Mouse (Mus musculus): Measurements from ENCODE around the gene Psmc1. TPM values are rescaled to one million over a fixed set of nuclear protein-coding genes. Genes with fewer than 3 reads are reported as not detected.

The Psmc1 gene
- polyA plus RNA-seq (2015; fragmentation: Nextera tagmentation; extraction: Ambion mirVana): 240 and 248 TPM in 2 replicates

DNA sequence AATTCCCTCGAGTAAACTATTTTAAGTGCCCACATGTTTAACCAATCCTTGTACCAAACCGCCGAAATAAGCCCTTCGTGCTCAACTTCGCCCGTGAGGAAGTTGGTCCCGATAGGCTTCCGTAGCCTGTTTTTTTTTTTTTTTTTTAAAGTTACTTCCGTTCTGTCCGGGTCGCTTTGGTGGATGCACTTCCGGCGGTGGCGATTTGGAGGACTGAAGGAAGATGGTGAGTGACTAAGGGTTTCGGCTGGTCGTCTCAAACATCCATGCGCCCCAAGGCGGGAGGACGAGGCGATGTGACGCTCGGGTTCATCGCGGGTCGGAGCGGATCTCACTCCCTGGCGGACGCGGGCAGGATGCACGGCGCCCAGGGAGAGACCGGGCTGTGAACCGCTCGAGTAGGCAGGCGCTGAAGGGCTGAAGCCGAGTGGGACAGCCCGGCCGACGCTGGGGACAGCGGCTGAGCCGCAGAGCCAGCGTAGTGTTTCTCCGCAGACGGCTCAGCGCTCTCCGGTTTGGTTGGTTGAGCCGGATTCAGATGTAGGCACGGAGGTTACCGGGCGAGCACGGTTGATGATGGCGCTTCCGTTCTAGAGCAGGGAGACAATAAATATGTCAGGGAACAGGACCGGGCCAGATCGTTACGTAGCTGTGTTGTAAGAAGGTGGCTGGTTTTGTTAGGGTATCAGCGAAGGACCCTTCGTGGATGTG, at the start of gene Psmc1:
TSS of gene Psmc1 (plus strand) at position 169 of the 711 bp plus-strand sequence.
- WGBS: 1% methylated on average over 58 of the region's 58 CpGs
- H3K27me3 ChIP-seq: no peaks in the 10 kb centered on the region

DNA sequence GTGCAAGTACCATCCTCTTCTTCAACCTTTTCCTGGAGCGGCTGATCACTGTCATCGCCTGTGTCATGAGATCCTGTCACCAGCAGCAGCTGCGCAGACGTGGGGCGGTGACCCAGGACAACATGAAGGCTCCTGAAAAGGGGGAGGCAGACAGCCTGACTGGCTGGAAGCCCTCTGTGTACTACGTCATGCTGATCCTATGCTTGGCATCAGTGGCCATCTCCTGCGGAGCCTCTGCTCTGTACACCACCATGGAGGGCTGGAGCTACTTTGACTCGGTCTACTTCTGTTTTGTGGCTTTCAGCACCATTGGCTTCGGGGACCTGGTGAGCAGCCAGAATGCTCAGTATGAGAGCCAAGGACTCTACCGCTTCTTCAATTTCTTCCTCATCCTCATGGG, 48.9 kb upstream of the Psmc1 start:
- Histone ChIP-seq H3K4me2 (replicated peaks) (no peak overlapping the region), H3K4me1 (no peaks in the 10 kb centered on the region), H3K9ac (no peak overlapping the region), H3K27me3 (no peaks in the 10 kb centered on the region), H3K9me3 (replicated peaks) (no peaks in the 10 kb centered on the region), H3K36me3 (no peaks in the 10 kb centered on the region), H3K27ac (replicated peaks) (no peak overlapping the region), H3K4me3 (replicated peaks) (no peak overlapping the region)
- WGBS: 89% methylated on average over 10 of the region's 10 CpGs
- no peak for ATAC-seq (ENCODE audit: insufficient number of reproducible peaks, low FRiP score, low TSS enrichment, low read depth)

More for the DNA sequence above, at the start of gene Psmc1:
- Histone ChIP-seq H3K36me3 (peaks cover 26% of the 10 kb centered on the region), H3K27ac (replicated peaks) (peak within 1 kb of the TSS; percentile 83), H3K4me1 (peaks cover 22% of the 10 kb centered on the region), H3K9me3 (replicated peaks) (no peaks in the 10 kb centered on the region), H3K9ac (peak within 1 kb of the TSS; percentile 97), H3K4me3 (replicated peaks) (peak within 1 kb of the TSS; percentile 97), H3K4me2 (replicated peaks) (peak within 1 kb of the TSS; percentile 77)
- ATAC-seq (ENCODE audit: insufficient number of reproducible peaks, low FRiP score, low TSS enrichment, low read depth): peak; percentile 77

DNA sequence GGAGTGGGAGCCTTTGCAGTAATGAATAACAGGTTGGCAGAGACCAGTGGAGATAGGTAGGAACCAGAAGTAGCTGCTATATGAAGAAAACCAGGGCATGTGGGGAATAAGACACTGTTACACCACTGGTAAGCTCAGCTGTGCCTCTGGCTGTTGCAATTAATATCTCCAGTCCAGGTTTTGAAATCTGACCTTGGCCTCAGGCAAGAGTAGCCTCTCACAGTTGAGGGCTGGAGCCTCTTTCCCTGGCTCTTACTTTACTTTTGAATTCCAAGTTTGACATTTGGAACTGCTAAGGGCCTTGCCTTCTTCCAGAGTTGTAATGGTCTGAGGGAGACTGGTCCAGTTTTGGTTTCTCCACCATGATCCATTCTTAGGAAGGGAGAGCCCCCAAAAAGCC, 48.1 kb upstream of the Psmc1 start:
- H3K4me2 ChIP-seq (replicated peaks): no peak overlapping the region
- no peak overlapping the region for H3K4me3 ChIP-seq (replicated peaks)
- H3K27me3 ChIP-seq: no peaks in the 10 kb centered on the region
- H3K27ac ChIP-seq (replicated peaks): no peak overlapping the region
- no peaks in the 10 kb centered on the region for H3K4me1 ChIP-seq
- no peaks in the 10 kb centered on the region for H3K9me3 ChIP-seq (replicated peaks)
- H3K9ac ChIP-seq: no peak overlapping the region
- ATAC-seq (ENCODE audit: insufficient number of reproducible peaks, low FRiP score, low TSS enrichment, low read depth): no peak
- H3K36me3 ChIP-seq: no peaks in the 10 kb centered on the region

DNA sequence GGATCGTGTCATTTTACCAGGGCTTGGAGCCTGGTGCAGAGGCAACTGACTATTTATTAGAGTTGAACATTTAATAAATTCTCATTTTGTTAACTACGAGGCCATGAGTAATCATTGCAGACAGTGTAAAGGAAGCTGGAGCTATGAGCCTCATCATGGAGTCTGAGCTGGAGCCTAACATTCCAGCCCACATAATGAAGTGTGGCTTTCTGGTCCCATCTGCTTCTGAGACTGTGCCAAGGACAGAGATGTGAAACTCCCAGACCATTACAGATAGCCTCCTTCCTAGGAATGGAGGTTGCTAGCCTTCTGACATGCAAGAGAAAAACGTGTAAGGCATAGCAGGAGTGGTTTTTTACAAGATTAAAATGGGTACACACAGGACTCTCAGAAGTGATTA, 47.4 kb upstream of the Psmc1 start:
- ATAC-seq (ENCODE audit: insufficient number of reproducible peaks, low FRiP score, low TSS enrichment, low read depth): no peak
- no peak overlapping the region for H3K27ac ChIP-seq (replicated peaks)
- H3K9me3 ChIP-seq (replicated peaks): no peaks in the 10 kb centered on the region
- no peak overlapping the region for H3K9ac ChIP-seq
- no peaks in the 10 kb centered on the region for H3K4me1 ChIP-seq
- WGBS: 67% methylated on average over 3 of the region's 3 CpGs
- H3K27me3 ChIP-seq: no peaks in the 10 kb centered on the region
- no peak overlapping the region for H3K4me2 ChIP-seq (replicated peaks)
- H3K36me3 ChIP-seq: no peaks in the 10 kb centered on the region
- H3K4me3 ChIP-seq (replicated peaks): no peak overlapping the region

DNA sequence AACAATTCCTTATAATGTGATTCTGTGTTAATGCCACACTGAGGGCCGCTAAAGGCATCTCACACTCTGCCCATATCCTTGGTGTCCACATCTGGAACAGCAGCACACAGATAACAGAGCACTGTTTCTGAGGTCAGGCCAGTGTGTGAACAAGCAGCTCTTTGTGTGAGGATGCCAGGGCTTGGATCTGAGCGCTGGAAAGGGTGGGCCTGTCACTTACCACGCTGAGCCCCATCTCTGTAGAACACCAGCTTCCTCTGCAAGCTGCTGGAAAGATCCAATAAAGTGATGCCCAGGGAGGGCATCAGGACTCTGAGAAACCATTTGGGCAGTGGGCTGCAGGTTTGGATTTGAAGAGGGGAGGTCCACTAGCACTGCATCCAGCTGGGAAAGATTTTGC, 44.8 kb upstream of the Psmc1 start:
- 37% methylated on average over 3 of the region's 3 CpGs for WGBS
- H3K4me3 ChIP-seq (replicated peaks): no peak overlapping the region
- H3K36me3 ChIP-seq: no peaks in the 10 kb centered on the region
- ATAC-seq (ENCODE audit: insufficient number of reproducible peaks, low FRiP score, low TSS enrichment, low read depth): no peak
- no peaks in the 10 kb centered on the region for H3K4me1 ChIP-seq
- H3K9ac ChIP-seq: no peak overlapping the region
- no peaks in the 10 kb centered on the region for H3K9me3 ChIP-seq (replicated peaks)
- no peaks in the 10 kb centered on the region for H3K27me3 ChIP-seq
- no peak overlapping the region for H3K4me2 ChIP-seq (replicated peaks)
- H3K27ac ChIP-seq (replicated peaks): no peak overlapping the region

DNA sequence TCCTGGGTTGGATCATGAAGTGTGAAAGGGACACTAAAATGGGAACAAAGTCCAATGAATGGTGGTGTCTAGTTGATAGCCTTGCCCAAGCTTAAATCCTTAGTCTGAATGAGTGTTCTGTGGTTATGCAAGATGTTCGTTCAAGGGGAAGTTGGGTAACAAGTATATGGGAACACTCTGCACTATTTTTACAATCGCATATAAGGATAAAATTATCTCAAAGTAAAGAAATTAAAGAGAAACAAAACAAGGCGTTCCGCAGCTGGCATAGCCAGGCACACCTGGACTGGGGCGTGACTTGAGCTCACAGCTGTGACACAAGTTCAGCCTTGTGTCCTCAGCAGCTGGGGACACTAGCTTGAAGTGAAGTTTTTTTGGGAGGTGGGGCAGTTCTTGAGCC, 42.5 kb upstream of the Psmc1 start:
- Histone ChIP-seq H3K9ac (no peak overlapping the region), H3K9me3 (replicated peaks) (no peaks in the 10 kb centered on the region), H3K4me1 (no peaks in the 10 kb centered on the region), H3K4me3 (replicated peaks) (no peak overlapping the region), H3K27ac (replicated peaks) (no peak overlapping the region), H3K4me2 (replicated peaks) (no peak overlapping the region), H3K27me3 (no peaks in the 10 kb centered on the region), H3K36me3 (no peaks in the 10 kb centered on the region)
- no peak for ATAC-seq (ENCODE audit: insufficient number of reproducible peaks, low FRiP score, low TSS enrichment, low read depth)
- WGBS: 86% methylated on average over 5 of the region's 5 CpGs

DNA sequence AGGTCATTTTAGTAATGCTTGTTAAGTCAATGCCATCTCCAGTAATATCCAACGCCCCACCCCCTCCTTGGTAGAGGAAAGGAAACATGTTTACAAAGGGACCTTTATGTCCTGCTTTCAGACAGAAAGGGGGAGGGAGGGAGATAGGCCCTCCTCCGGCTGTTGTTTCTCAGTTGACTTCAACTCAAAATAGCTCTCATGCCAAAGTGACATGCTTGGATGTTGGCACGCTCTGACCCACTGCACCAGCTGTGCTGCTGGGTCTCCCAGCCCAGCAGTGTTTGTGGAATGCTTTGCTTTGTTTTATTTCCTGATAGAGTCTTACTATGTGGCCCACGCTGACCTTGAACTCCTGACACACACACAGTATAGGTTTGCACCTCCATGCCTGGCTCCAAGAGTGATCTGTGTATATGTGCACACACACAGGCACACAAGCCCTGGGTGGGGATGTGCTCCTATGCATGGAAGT, 36.7 kb upstream of the Psmc1 start:
- H3K9ac ChIP-seq: no peak overlapping the region
- no peak overlapping the region for H3K4me2 ChIP-seq (replicated peaks)
- 55% methylated on average over 4 of the region's 4 CpGs for WGBS
- no peak overlapping the region for H3K27ac ChIP-seq (replicated peaks)
- no peaks in the 10 kb centered on the region for H3K4me1 ChIP-seq
- H3K9me3 ChIP-seq (replicated peaks): no peaks in the 10 kb centered on the region
- H3K4me3 ChIP-seq (replicated peaks): no peak overlapping the region
- no peaks in the 10 kb centered on the region for H3K27me3 ChIP-seq
- peak; percentile 60; the same call in 1 of the 2 replicates for ATAC-seq (ENCODE audit: insufficient number of reproducible peaks, low FRiP score, low TSS enrichment, low read depth)
- no peaks in the 10 kb centered on the region for H3K36me3 ChIP-seq

DNA sequence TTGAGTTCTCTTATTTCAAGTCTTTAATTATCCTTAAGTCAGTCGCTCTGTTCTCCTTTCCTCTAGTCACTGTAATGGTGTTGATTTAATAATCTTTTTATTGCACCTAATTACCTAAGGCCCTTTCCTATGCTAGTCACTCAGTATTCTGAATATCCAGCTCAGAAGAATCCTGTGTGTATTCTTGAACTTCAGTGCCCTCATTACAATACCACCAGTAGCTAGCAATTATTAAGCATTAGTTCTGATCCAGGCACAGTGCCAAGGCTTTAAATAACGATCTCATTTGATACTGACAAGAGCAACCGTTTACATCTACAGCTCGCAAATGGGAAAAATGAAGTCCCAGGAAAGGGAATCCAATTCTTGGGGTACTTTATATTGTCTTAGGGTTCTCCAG, 34.2 kb upstream of the Psmc1 start:
- no peaks in the 10 kb centered on the region for H3K36me3 ChIP-seq
- 56% methylated on average over 4 of the region's 4 CpGs for whole genome bisulfite sequencing
- H3K9ac ChIP-seq: no peak overlapping the region
- H3K9me3 ChIP-seq (replicated peaks): no peaks in the 10 kb centered on the region
- no peak overlapping the region for H3K4me3 ChIP-seq (replicated peaks)
- no peaks in the 10 kb centered on the region for H3K4me1 ChIP-seq
- no peak for ATAC-seq (ENCODE audit: insufficient number of reproducible peaks, low FRiP score, low TSS enrichment, low read depth)
- H3K4me2 ChIP-seq (replicated peaks): no peak overlapping the region
- no peak overlapping the region for H3K27ac ChIP-seq (replicated peaks)
- H3K27me3 ChIP-seq: no peaks in the 10 kb centered on the region

DNA sequence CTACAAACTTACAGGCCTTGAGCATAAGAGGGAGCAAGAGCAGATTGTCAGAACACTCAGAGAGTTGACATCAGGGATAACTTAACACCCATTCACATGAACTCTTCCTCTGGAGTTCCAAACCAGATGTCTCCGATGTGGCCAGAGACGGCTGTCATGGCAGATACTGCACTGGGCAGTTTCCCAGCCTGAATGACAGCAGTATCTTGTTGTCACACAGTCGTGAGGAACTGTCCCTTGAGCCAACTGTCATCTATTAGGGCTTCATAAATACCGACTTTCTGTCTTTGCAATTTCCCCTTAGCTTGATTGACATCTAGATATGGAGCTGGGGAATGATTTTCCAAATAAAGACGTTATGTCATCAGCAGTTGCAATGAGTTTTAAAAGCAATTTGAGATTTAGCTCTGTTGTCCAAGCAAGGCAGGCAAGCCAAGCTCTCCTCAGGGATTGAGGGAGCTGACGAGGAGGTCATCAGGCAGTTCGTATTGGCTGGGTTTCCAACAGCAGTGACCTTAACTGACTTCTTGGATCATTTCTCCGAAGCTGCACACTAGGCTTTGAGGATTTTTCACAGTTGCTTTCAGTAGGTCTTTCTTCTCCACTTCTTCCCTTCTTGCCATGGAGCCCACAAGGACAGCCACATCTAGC, 30.2 kb upstream of the Psmc1 start:
- 64% methylated on average over 8 of the region's 8 CpGs for WGBS
- Histone ChIP-seq H3K4me3 (replicated peaks) (no peak overlapping the region), H3K27ac (replicated peaks) (no peak overlapping the region)

DNA sequence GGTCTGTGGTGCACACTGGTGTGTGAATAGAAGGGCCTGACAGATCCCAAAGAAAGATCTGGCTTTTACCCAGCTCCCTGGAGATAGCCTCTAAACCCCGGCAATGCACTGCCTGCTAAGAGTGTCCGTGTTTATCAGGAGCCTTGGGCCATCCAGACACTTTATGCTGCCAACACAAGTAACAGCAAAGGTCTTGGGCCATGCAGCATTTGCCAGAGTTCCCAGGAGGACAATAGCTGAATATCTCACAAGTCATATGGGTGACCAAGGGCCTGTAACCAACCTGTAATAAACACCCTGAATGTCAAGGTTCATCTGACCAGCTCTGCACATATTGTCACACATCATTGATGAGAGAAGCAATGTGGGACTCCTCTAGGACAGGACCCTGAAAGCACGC, 21.9 kb upstream of the Psmc1 start:
- no peak for ATAC-seq (ENCODE audit: insufficient number of reproducible peaks, low FRiP score, low TSS enrichment, low read depth)
- H3K27ac ChIP-seq (replicated peaks): no peak overlapping the region
- H3K9ac ChIP-seq: no peak overlapping the region
- H3K4me2 ChIP-seq (replicated peaks): no peak overlapping the region
- no peaks in the 10 kb centered on the region for H3K27me3 ChIP-seq
- H3K36me3 ChIP-seq: no peaks in the 10 kb centered on the region
- no peaks in the 10 kb centered on the region for H3K9me3 ChIP-seq (replicated peaks)
- 84% methylated on average over 3 of the region's 3 CpGs for WGBS
- no peaks in the 10 kb centered on the region for H3K4me1 ChIP-seq
- no peak overlapping the region for H3K4me3 ChIP-seq (replicated peaks)

More for the DNA sequence above, 30.2 kb upstream of the Psmc1 start:
- no peak overlapping the region for H3K9ac ChIP-seq
- no peaks in the 10 kb centered on the region for H3K9me3 ChIP-seq (replicated peaks)
- H3K27me3 ChIP-seq: no peaks in the 10 kb centered on the region
- ATAC-seq (ENCODE audit: insufficient number of reproducible peaks, low FRiP score, low TSS enrichment, low read depth): no peak
- no peaks in the 10 kb centered on the region for H3K36me3 ChIP-seq
- H3K4me2 ChIP-seq (replicated peaks): no peak overlapping the region
- H3K4me1 ChIP-seq: no peaks in the 10 kb centered on the region

DNA sequence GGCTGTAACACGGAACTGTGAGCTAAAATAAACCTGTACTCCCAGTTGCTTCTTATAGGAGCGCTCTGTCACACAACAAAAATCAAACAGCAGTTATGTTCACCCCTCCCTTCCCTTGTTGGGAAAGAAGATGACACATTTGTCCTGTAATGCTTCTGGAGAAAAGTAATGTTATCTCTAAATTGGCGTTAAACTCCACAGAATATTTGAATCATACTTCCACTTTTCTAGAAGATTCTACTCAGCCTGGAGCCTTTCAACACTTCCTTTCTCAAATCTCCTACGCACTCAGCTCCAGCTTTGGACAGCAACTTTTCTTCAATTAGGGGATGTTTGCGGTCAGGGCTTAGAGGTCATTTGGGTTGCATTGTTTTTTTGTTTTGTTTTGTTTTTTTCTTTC, 20.7 kb upstream of the Psmc1 start:
- no peaks in the 10 kb centered on the region for H3K4me1 ChIP-seq
- H3K4me2 ChIP-seq (replicated peaks): no peak overlapping the region
- no peaks in the 10 kb centered on the region for H3K27me3 ChIP-seq
- no peaks in the 10 kb centered on the region for H3K36me3 ChIP-seq
- no peak overlapping the region for H3K9ac ChIP-seq
- H3K27ac ChIP-seq (replicated peaks): no peak overlapping the region
- no peaks in the 10 kb centered on the region for H3K9me3 ChIP-seq (replicated peaks)
- no peak for ATAC-seq (ENCODE audit: insufficient number of reproducible peaks, low FRiP score, low TSS enrichment, low read depth)
- 85% methylated on average over 5 of the region's 5 CpGs for WGBS
- no peak overlapping the region for H3K4me3 ChIP-seq (replicated peaks)

DNA sequence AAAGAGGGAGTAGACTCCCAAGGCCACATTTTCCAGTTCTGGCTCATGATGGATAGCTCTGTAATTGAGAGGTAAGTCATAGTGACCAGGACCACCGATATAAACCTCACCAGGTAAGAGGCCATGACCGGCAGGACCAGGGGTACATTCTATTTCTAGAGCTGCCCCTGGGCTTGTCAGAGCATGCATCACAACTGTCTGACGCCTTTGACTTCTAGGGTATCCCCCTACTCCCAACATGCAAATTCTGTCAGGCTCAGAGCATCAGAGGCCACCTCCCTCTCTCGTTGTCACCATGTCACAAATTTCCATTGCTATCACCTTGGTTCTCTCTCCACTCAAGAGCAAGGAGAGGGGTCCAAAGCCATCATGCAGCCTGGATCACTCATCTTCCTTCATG, 19.2 kb upstream of the Psmc1 start:
- H3K4me1 ChIP-seq: no peaks in the 10 kb centered on the region
- H3K4me2 ChIP-seq (replicated peaks): no peak overlapping the region
- 86% methylated on average over 4 of the region's 4 CpGs for WGBS
- H3K4me3 ChIP-seq (replicated peaks): no peak overlapping the region
- H3K27me3 ChIP-seq: no peaks in the 10 kb centered on the region
- H3K36me3 ChIP-seq: no peaks in the 10 kb centered on the region
- no peak overlapping the region for H3K27ac ChIP-seq (replicated peaks)
- no peak overlapping the region for H3K9ac ChIP-seq
- ATAC-seq (ENCODE audit: insufficient number of reproducible peaks, low FRiP score, low TSS enrichment, low read depth): no peak
- H3K9me3 ChIP-seq (replicated peaks): no peaks in the 10 kb centered on the region
